Mouse (Mus musculus): ENCODE results near the gene Ccdc69.
"Not testable (repeated sequence)": the region's sequence is repeated elsewhere in the genome, so short reads cannot be mapped to it uniquely, and the experiment has no call there.

The Ccdc69 gene

DNA sequence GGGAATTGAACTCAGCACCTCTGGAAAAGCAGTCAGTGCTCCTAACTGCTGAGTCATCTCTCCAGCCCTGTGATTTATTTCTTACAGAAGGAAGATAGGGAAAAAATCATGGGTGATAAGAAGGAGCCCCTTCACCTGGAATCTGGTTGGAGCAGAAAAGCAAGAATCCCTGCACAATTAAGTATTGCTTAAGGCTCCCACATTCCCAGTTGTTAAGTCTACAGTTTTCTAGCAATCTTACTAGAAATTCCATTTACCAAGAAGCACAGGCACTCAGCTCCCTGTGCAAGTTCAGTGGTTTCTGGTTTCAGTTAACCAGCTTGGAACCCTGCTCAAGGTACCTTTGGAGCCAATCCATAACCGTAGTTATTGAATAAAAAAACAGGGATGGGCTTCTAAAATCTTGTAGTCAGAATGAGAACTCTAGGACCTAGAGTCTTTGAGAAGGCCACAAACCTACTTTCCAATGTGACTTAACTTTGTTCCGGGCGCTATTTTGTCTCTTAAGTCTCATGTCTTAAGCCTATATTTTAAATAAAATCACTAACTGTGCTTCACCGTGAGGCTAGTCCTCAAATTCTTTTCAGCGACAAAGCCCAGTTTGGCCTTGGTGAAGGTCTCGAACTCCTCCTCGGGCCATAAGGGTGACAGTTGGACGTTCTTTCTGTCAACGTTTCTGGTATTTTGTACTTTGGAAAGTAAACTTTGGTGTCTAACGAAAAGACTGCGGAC lies 19.0 kb upstream of the Ccdc69 start:
- DNase-seq: no peak

- DNase-seq: not testable (repeated sequence)
Observed at GRCm38 (mm10) chr11:55096296-55096695, 18.4 kb upstream of the Ccdc69 start.

- no peak for DNase-seq
Observed at GRCm38 (mm10) chr11:55093096-55093495, 15.2 kb upstream of the Ccdc69 start.

DNA sequence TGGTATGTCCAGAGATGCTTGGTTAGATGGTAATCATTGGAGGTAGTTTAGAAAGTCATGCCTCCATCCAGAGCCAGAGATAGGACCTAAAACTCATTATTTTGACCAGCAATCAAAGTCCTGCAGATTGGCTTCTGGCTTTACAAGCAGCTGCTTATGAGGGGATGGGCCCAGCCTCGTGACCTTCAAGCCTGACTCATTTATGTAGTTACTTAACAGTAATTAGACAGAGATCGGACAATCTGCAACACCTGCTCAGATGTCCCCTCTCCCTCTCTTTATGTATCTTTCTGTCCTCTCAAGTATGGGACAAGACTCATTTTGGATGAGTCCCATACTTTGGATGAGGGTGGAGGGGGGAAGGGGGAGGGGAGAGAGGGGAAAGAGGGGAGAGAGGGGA lies 12.0 kb upstream of the Ccdc69 start:
- no peak for DNase-seq

DNA sequence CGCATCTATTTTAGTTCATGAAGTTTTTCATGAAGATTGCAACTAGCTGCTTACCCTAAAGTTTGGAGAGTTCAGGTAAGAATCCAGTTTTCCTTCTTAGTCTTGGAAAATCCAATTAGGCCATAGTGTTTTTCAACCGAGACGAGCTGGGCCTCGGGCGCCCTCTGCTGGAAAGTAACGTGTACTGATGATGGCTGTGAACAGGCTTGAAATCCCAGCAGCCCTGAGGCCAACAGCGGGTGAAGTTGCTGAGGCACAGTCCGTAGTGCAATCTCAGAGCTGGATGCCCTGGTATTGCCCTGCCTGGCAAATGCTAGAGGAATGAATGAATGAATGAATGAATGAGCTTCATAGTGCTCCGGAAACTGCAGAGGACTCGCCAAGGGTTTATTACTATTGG lies 9.1 kb upstream of the Ccdc69 start:
- peak; percentile 85 for DNase-seq

DNA sequence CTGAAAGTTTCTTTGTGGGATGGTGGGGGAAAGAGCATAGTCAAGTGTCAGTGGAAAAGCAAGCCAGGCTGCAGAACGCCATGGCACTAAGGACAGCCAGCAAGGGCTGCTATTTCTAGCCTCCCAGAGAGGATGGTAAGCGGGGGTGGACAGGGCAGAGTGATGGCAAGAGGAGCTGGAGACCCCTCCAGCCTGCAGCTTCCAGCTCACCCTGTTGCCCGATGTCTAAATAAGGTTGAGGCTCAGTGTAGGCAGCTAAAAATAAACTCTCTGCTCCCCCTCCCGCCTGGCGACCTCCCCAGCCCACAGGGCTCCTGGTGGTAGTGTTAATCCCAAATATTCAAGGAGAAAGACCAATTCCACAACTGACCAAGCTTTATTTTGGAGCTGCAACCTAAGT lies 7.5 kb upstream of the Ccdc69 start:
- DNase-seq: no peak

DNA sequence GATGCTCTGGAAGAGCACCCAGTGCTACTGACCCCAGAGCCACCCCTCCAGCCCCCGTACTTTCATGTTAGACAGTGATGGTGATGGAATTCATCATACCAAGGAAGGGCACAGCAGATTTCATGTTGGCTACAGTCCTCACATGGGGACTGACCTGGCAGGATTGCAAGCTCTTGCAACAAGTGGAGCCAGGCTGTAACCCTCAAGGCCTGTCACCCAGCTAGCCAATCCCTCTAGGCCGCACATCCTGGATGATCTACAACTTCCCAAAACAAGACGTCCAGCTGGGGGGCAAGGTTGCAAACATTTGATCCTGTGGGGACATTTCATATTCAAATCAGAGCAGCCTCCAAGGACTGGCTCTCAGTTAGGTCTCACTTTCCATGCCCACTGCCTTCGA lies 6.7 kb upstream of the Ccdc69 start:
- DNase-seq: peak; percentile 60

GRCm38 (mm10) chr11:55081206-55081605 lies 3.3 kb upstream of the Ccdc69 start:
- no peak for DNase-seq

DNA sequence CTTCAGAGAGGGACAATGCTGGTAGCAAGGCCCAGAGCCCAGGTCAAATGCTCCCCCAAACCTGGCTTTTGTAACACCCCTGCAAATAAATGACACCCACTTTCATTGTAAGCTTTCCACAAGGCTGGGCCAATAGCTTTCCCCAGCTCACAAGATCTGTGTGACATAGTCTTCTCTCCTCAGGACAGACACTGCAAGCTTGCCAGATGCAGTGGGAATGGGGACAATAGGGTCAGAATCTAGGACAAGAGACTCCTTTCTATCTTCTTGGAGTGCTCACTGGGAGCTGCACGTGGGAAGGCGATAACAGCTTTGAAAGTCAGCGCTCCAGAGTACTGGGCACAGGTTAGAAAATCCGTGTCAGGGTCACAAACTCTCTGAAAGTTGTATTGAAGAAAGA lies 1.2 kb upstream of the Ccdc69 start:
- no peak for DNase-seq

GRCm38 (mm10) chr11:55078502-55078901 lies 571 bp upstream of the Ccdc69 start:
- no peak for DNase-seq

DNA sequence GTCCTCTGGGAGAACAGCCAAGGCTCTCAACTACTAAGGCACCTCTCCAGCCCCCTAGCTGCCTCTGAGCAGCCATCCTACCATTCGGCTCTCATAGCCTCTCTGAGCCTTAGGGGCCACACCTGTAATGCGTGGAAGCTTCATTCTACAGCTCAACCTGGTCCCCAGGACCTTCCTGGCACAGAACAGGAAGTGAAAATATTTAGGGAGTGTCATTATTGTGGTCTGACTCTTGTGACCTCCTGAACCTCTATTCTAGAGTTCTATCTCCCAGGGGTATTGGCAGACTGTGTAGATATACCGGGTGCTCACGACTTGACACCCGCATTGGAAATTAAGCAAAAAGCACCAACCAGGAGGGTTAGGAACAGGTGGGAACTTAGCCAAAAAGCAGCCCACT lies 1.7 kb downstream of the Ccdc69 start:
- DNase-seq: no peak

- peak; percentile 54 for DNase-seq
Observed at GRCm38 (mm10) chr11:55075602-55076001, 2.3 kb downstream of the Ccdc69 start.

DNA sequence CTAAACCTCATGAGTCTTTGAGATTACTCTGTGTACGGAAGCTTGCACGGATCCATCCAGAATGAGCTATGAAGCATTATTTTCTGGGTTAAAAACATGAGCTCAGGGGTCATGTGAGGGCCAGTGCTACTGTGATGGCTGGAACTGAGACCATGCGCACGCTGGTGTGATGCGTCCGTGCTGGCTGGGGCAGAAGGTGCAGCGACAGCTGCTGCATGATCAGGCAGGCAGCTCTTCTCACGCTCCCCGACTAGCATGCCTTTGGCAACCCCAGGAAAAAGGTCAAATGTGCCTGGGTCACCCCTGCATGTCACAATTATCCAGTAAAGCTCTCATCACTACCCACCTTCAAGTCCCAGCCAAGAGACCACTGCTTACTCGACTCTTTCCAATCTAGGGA lies 4.7 kb downstream of the Ccdc69 start:
- no peak for DNase-seq

GRCm38 (mm10) chr11:55072467-55072866 lies 5.5 kb downstream of the Ccdc69 start:
- DNase-seq: no peak

DNA sequence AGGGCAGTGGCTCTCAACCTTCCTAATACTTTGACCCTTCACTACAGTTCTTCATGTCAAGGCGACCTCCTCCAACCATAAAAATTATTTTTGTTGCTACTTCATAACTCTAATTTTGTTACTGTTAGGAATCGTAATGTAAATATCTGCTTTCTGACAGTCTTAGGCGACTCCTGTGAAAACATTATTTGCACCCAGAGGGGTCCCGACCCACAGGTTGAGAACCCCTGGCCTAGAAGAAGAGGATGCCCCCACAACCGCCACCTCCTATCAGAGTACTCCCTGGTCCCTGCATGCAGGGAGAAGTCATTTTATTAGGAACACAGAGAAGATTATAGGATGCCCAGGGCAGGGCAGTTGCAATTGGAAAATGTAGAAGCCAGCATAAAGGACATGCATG lies 6.6 kb downstream of the Ccdc69 start:
- no peak for DNase-seq

DNA sequence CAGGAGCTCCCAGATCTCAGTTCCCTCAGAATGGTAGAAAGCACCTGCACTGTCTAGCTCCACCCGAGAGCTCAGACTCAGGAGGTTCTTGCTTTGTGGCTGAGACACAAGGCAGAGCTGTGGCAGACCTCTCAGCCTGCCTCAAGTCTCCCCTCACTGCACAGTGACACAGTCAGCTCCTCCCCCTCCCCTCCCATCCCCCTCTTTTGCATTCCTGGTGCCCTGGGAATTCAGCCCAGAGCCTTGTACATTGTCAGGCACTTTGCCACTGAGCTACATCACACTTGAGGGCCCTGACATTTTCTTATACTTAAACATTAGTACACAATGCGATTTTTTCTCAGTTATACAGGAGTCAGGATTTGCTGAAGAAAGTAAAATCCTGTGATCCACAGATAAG lies 8.9 kb downstream of the Ccdc69 start:
- DNase-seq: no peak

DNA sequence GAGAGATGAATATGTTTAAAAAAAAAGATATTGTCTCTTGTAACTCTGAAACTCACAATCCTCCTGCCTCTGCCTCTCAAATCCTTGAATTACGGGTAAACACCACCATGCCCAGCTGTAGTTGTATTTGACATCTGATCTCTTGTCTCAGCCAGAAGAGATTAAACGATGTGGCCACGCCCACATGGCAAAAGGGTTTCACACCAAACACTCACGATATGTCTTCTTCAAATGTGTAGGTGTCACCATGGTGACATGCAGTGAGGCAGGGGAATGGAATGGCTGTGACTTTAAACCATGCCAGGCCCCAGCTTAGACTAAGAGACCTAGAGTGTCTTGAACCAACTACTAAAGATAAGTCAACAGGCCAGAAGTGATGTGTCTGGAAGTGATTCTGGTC lies 11.0 kb downstream of the Ccdc69 start:
- no peak for DNase-seq

- DNase-seq: no peak
Observed at GRCm38 (mm10) chr11:55062856-55063255, 15.1 kb downstream of the Ccdc69 start.

DNA sequence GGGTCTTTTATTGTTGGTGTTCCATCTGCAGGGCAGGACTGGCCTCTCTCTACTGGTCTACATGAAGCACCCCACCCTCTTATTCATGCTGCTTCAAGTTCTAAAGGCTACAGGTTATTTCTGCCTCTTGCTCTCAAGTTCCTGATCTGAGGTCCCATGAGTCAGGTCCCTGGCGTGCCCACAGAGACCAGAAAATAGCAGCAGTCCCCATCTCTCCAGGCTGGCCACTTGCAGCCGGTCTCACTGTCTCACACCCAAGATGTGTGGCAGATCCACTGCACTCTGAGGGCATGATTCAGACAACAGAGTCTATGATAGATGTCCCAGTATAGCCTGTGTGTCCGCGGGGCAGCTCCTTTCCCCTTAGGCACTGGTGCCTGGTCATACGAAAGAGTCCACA lies 17.1 kb downstream of the Ccdc69 start:
- DNase-seq: no peak

DNA sequence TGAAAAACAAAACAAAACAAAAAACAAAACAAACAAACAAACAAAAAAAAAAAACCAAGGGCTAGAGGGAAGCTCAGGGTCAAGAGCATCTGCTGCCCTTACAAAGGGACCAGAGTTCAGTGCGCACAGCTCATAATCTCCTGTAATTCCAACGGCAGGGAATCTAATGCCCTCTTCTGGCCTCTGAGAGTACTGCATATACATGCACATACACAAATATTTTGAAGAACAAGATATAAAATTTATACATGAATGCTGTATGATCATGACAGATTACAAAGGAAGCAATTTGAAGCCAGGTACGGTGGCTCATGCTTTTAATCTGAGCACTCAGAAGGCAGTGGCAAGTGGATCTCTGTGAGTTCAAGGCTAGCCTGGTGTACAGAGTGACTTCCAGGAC lies 20.4 kb downstream of the Ccdc69 start:
- no peak for DNase-seq

DNA sequence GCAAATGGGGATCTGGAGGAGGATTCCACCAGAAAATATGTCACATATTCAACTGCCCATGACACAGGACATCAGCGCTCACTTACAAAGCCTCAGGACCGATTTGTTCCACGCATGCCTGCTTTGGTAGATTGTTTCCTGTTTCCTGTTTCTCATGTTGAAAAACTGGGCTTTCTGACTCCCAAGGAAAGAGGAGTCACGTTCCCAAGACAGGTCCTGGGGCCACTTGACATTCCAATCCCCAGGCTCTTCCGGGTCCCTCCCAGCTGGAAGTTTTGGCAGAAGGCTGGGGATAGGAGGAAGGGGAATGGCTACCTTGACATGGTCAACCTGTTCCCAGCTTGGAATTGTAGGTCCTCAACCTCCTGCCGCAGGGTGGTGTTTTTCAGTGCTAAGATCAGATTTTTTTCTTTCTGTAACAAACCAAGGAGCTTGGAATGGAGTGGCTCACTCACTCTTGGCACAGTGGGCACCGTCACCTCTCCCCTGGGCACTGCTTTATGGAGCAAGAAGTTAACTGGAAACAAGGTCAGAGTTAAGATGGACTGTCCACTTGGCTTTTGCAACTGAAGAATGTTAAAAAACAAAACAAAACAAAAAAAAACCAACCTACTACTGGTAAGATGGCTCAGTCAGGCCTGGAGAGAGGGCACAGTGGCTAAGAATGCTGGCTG lies 27.0 kb downstream of the Ccdc69 start:
- peak; percentile 26 for DNase-seq

- peak; percentile 79 for DNase-seq
Observed at GRCm38 (mm10) chr11:55046600-55046999, 31.3 kb downstream of the Ccdc69 start.

- DNase-seq: peak; percentile 43
Observed at GRCm38 (mm10) chr11:55041348-55041747, 36.6 kb downstream of the Ccdc69 start.

DNA sequence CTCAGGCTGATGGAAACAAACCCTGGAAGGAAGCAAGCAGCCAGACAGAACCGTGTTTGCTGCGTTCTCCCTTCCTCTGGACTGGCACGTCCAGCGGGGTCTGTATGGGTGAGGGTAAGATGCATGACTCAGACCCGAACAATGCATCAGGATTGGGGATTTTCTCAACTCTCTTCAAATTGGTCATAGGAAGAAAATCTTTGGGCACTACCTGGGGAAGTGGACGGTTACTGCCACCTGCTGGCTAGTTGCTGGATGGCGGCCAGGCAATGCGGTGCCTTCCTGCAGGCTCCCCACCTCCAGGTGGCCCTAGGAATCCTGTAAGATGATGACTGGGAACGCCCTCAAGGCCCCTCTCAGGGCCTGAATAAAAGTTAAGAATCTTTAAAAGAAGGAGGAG lies 38.3 kb downstream of the Ccdc69 start:
- DNase-seq: peak; percentile 90

DNA sequence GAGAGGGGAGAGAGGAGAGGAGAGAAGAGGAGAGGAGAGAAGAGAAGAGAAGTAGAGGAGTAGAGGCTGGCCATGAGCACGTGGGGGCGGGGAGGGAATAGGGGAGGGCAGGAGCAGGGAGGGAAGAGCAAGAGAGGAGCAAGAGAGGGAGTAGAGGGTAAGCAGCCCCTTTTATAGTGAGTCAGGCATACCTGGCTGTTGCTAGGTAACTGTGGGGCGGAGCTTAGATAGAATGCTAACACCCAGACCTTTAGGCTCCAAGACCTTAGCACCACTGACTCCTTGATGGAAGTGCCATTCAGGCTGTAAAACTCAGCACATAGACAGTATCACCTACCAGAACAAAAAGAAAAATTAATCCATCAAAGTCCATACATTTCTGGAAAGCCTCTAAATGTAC lies 41.3 kb downstream of the Ccdc69 start:
- no peak for DNase-seq

Measured in kidney, postnatal 10 days (tissue).